Mouse (Mus musculus) Patski (cell line): ENCODE data around the gene Cbr2. TPM values are rescaled to one million over a fixed set of nuclear protein-coding genes. Genes with fewer than 3 reads are reported as not detected.
"Not testable (repeated sequence)": the region's sequence is repeated elsewhere in the genome, so short reads cannot be mapped to it uniquely, and the experiment has no call there.

ENCODE experiments used
- ATAC-seq: fragments of 100-300 bp; one replicate; pipeline ENCODE4 v1.8.0; 2021
- CTCF ChIA-PET: fragments of 350-600 bp; sonication (Branson Sonifier 250); formaldehyde crosslinking; loops from one replicate; lab custom pipeline; 2022; ENCODE audit warnings: inconsistent platforms; lab: Charles Lee
- POLR2A ChIA-PET: fragments of 350-600 bp; sonication (Branson Sonifier 250); formaldehyde crosslinking; loops from one replicate; lab custom pipeline; 2022; ENCODE audit warnings: antibody characterized with exemption, inconsistent platforms; lab: Charles Lee
- DNase-seq: peaks from one replicate; pipeline ENCODE4 v3.0.0-alpha.2; 2011; ENCODE audit warnings: low read depth, low spot score
- H3K27me3 ChIP-seq: fragments of 371-371 bp; one replicate; pipeline ENCODE4 v1.5.1; 2021
- CTCF ChIP-seq: fragments of 100-300 bp; IDR thresholded peaks from one replicate; pipeline ENCODE4 v1.5.1; 2021
- in situ Hi-C: fragments of 300-500 bp; cut with MboI; formaldehyde crosslinking; loops from 3 replicates; pipeline ENCODE4 v1.11.1; 2018; ENCODE audit warnings: low pct_unique_long_range_greater_than_20kb, mixed read lengths
- polyA plus RNA-seq: library from polyadenylated mRNA; unstranded; gene quantifications from one replicate; pipeline ENCODE4 v1.2.3, GENCODE M21; 2021

Gene Cbr2
- polyA plus RNA-seq, 1 experiment from 2014 or later, result 17.0 TPM

DNA sequence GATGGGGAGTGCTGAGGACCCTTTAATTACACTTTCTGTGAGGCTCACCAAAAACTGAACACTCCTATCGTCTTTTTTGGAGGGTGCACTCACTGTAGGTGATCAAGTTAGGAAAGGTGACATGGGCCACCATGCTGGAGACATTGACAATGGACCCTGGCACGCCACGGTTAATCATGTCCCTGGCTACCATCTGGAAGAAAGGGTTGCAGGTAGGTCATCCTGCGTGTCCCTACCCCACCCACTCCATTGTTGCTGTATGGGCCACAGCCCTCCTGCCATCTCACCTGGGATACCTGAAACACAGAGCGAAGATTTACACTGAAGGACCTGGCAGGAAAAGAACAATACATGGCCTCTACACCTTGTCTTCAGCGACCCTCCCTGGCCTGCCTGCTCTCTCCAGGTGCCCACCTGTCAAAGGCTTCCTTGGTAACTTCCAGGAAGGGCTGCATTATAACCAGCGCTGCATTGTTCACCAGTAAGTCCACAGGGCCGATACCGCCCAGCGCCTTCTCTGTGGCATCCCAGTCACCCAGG lies 1.5 kb downstream of the Cbr2 start:
- DNase-seq (no peak), ATAC-seq (no peak)
- ChIA-PET POLR2A (no interaction called here), CTCF (no interaction called here)
- TF ChIP-seq CTCF, result no peak
- H3K27me3 ChIP-seq, result no peaks in the 10 kb centered on the region
- in situ Hi-C loops, result no loop called here

DNA sequence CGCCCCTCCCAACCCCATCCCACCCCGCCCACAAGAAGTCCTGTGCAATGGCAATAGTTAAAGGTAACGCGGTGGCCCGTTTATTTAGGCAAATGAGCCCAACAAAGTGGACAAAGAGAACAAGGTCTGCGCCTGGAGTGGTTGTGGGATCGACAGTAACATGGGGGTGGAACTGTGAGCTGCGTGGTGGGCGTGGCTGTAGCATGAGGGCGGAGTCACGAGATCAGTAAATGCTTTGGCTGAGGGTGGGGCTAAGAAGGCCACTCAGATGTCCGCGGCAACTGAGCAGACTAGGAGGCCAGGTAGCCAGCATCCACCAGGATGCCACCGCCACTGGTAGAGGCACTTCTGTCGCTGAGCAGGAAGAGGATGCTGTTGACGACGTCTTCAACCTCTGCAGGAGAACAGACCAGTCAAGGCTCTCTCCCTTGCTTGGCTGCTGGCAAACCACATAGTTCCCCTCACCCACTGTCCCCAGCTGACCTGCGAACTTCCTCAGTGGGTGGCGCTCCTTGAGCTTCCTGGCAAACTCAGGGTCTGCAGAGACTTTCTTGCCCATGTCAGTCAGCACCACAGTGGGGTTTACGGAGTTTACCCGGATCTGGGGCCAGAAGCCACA lies 2.4 kb downstream of the Cbr2 start:
- DNase-seq, H3K27me3 ChIP-seq, ATAC-seq, POLR2A ChIA-PET: not testable (repeated sequence)
- in situ Hi-C loops, result loop anchor here (5.0 kb wide), 1 partner anchor 48 kb away; no protein-coding TSS in a partner anchor
- CTCF ChIA-PET, result interaction anchor here (1.3 to 2.6 kb wide), 2 partner anchors 9 to 47 kb away, joined by 3 to 16 read pairs; no protein-coding TSS in a partner anchor

DNA sequence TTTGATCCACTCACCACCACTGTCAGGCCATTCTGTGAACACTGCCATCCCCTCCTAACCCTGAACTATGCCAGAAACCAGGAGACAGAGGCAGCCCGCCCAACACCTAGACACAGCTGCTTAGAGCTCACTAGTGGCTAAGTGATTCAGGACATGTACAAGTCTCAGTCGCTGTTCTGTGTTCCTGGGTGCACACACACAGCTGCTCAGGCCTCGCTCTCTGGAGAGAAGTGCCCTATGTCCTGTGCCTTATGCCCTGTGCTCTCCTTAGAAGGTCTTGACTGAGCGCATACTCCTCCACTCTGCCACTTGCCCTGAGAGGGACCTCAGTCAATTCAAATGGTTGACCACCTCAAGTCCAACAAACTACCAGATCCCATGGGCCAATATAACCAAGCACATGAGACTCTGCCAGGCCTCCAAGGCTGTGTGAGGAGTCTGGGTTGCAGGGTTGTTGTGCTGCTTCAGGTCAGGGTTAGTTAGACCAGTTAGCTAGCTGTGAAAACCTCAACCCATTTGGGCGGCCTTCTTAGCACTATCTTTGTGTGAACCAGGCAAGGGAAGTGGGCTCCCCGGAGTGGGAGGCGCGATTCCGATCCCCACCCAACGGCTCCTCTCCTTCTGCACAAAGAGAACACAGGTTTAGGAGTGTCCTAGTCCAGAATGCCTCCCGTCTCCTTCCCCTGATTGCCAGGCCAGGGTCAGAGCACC lies 3.2 kb downstream of the Cbr2 start:
- in situ Hi-C loops, result loop anchor here (5.0 kb wide), 1 partner anchor 49 kb away; no protein-coding TSS in a partner anchor
- TF ChIP-seq CTCF, result no peak
- DNase-seq, result no peak
- CTCF ChIA-PET, result interaction anchor here (1.3 to 2.6 kb wide), 2 partner anchors 8 to 48 kb away, joined by 3 to 16 read pairs; no protein-coding TSS in a partner anchor
- POLR2A ChIA-PET, result no interaction called here
- no peak for ATAC-seq
- H3K27me3 ChIP-seq, result no peaks in the 10 kb centered on the region

DNA sequence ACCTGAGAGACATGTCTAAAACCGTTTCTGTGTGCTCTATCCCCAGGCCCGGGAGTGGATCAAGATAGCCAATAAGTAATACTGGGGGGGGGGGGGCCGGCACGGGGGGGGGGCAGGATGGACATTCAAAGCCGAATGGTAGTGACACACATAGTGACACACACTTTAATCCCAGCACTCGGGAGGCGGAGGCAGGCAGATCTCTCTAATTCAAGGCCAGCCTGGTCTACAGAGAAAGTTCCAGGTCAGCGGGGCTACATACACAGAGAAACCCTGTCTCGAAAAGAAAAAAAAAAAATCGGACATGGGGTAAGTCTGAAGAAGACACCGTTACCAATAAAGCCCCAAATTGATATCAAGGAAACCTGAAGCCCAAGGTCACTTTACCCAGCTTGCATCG lies 4.3 kb downstream of the Cbr2 start:
- ATAC-seq (no peak), DNase-seq (no peak)
- TF ChIP-seq CTCF, result no peak
- CTCF ChIA-PET, result interaction anchor here (2.6 kb wide), 1 partner anchor 49 kb away, joined by 16 read pairs; no protein-coding TSS in a partner anchor
- in situ Hi-C loops, result loop anchor here (5.0 kb wide), 1 partner anchor 50 kb away; no protein-coding TSS in a partner anchor
- no peaks in the 10 kb centered on the region for H3K27me3 ChIP-seq
- POLR2A ChIA-PET, result no interaction called here

DNA sequence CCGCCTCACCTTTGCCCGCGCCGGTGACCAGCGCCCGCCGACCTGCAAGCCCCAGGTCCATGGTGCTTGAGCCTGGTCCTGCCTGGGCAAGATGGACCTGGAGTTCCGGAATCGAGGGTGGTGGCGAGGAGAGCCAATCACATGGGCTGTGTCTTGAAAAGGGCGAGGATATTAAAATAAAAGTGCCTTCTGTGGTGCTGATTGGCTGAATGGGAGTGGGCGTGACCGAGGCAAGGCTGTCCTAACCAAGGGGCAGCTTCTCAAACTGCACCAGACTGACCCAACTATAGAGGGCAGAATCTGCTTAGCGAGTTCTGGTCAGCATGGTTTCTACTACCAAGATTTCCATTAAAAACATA lies 4.8 kb downstream of the Cbr2 start, which contains the start of gene Dcxr:
Gene Dcxr (minus strand): TSS at position 113 of the 359 bp plus-strand sequence.
- DNase-seq, result peak; percentile 83

DNA sequence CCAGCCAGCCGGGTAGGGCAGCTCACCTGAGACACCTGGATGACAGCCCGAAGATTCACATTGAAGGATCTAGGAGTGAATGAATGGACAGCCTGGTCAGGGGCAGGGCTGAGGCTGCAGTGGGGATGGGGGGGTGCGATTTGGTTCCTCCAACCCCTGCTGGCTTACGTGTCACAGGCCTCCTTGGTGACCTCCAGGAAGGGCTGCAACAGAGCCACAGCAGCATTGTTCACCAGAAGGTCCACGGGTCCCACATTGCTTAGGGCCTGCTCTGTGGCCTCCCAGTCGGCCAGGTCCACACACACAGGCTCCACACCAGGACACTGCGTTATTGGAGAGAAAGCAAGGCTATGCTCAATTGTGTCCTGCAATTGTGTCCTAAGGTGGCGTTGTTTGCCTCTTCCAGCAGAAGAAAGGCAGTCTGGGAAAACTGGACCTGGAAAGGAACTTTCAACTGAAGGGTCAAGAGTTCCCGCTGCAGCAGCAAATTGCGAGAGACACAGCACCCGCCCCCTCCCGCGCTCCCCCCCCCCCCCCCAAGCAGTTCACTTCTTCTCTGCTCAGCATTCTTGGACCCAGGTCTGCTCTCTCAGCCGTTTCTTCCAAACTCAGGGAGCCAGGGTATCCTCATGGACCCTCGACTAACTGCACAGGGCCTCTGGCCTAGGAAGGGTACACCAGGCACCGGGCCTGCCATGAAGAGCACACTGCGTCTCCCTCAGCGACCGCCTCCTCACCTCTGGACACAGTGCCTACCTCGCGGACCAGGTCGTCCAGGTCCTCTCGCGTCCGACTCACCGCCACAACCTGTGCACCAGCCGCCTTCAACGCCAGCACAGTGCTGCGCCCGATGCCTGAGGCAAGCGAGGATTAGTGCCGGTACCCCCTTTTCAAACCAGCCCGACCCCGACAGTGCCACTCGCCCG lies 5.4 kb downstream of the Cbr2 start:
- TF ChIP-seq CTCF, result no peak
- ATAC-seq (no peak), DNase-seq (no peak)
- in situ Hi-C loops, result loop anchor here (5.0 kb wide), 1 partner anchor 51 kb away; no protein-coding TSS in a partner anchor
- CTCF ChIA-PET, result interaction anchor here (1.2 to 7.6 kb wide), 3 partner anchors 11 to 50 kb away, joined by 3 to 81 read pairs (median 16); no protein-coding TSS in a partner anchor
- no peaks in the 10 kb centered on the region for H3K27me3 ChIP-seq
- POLR2A ChIA-PET, result no interaction called here

More for the DNA sequence above, 4.8 kb downstream of the Cbr2 start, which contains the start of gene Dcxr:
- POLR2A ChIA-PET, result no interaction called here
- peak; percentile 86 for ATAC-seq
- TF ChIP-seq CTCF, result no peak
- CTCF ChIA-PET, result interaction anchor here (2.6 kb wide), 1 partner anchor 49 kb away, joined by 16 read pairs; no protein-coding TSS in a partner anchor
- H3K27me3 ChIP-seq, result no peaks in the 10 kb centered on the region
- in situ Hi-C loops, result loop anchor here (5.0 kb wide), 1 partner anchor 50 kb away; no protein-coding TSS in a partner anchor

DNA sequence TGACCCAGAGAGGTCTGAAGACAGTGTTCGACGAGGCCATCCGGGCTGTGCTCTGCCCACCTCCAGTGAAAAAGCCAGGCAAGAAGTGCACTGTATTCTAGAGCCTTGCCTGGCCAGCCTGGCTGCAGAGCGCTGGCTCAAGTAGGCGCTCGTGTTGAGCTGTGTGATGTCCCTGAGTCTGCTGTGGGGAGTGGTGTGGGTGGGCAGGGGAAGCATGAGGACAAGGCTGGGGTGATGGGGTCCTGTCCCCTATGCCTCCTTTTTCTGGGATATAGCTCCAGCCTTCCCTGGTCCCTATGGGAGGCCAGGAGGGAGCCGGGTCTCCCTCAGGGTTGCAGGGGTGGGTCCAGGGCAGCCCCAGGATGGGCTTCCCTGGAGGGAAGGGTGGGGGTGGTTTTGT lies 8.4 kb downstream of the Cbr2 start:
- in situ Hi-C loops, result no loop called here
- ChIA-PET CTCF (interaction anchor here (1.0 to 7.6 kb wide), 2 partner anchors 50 to 76 kb away, joined by 6 to 81 read pairs; no protein-coding TSS in a partner anchor), POLR2A (no interaction called here)
- no peaks in the 10 kb centered on the region for H3K27me3 ChIP-seq
- no peak for TF ChIP-seq CTCF
- DNase-seq, result no peak
- no peak for ATAC-seq

DNA sequence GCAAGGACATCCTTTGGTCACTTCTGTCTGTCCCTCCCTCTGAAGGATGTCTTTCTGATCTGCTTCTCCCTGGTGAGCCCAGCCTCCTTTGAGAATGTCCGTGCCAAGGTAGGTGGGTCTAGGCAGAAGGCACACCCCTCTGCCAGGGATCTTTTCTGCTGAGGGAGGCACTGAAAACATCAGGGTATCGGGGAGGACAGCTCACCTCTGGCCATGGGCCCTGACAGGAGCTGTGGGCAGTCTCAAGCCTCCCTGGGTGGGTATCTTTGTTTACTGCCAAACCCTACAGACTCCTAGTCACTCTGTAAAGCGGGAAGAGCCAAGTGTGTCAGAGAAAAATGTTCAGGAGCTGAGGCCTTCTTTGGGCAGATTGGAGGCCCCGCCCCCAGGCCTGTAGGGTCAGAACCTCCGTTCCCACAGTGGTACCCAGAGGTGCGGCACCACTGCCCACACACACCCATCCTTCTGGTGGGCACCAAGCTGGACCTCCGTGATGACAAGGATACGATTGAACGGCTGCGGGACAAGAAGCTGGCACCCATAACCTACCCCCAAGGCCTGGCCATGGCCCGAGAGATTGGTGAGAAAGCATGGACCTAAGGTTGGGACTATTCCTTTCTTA lies 9.0 kb downstream of the Cbr2 start:
- in situ Hi-C loops, result no loop called here
- ChIA-PET CTCF (interaction anchor here (1.0 to 7.6 kb wide), 3 partner anchors 9 to 77 kb away, joined by 4 to 81 read pairs (median 6); partner anchors contain the start of gene Cbr2), POLR2A (no interaction called here)
- no peak for TF ChIP-seq CTCF
- DNase-seq (no peak), ATAC-seq (no peak)
- H3K27me3 ChIP-seq, result no peaks in the 10 kb centered on the region

DNA sequence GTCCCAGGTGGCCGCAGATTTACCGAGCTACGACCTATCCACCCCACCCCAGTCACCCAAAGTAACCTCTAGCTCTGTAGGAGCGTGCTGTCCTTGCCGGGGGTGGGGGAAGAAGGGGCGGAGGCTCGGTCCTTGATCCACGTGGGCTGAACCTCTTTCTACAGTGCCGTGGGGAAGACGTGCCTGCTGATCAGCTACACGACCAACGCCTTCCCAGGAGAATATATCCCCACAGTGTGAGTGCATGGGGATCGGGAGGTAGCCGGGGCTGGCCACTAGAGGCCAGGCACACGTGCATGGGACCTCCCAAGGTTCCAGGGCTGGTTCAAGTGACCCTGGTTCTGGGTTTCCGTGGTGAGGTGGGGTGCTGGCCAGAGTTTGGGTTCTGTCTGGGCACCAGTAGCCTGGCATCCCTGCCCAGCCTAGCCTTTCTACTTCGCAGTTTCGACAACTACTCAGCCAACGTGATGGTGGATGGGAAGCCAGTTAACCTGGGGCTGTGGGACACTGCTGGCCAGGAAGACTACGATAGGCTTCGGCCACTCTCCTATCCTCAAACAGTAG lies 9.8 kb downstream of the Cbr2 start:
- ChIA-PET POLR2A (no interaction called here), CTCF (interaction anchor here (1.5 to 7.6 kb wide), 2 partner anchors 10 to 51 kb away, joined by 4 to 81 read pairs; partner anchors contain the start of gene Cbr2)
- in situ Hi-C loops, result no loop called here
- DNase-seq, result no peak
- no peak for TF ChIP-seq CTCF
- no peaks in the 10 kb centered on the region for H3K27me3 ChIP-seq
- ATAC-seq, result no peak
